8 mouse cellular contexts compared by ENCODE assay signal in the genomic region with DNA sequence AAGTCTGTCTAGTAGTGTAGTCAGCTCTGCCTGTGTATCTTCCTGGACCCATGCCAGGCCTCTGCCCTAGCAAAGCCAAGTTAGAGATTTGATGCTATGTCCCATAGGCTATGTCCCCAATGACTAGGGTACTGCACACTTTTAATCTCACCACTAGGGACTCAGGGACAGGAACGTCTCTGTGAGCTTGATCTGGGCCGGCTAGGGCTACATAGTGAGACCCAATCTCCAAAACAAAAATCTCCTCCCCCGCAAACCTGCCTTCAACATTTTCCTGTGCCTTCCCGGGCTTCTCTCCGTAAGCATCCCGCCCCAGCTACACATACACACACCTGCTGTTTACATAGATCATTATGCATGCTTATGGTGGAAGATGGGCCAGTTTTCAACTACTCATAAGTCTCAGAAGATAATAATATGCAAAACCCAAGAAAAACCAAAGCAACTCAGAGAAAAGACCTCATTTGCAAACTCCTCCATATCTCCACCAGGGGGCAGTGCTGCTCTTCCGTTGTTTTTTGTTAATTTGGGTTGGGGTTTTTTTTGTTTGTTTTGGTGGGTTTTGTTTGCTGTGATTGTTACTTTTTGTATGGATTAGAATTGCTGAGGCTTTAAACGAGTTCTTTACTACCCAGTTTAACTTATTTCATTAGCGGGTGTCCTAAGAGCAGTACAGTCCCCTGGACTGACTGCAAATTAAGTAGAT. TPM values are rescaled to one million over a fixed set of nuclear protein-coding genes. Genes with fewer than 3 reads are reported as not detected.
DNase-seq lines count a peak whose midpoint lies in the region; ATAC-seq and TF ChIP-seq lines count a peak whose summit lies in the region.

No protein-coding gene starts in this region.

- H3K9me3 ChIP-seq in lung, embryonic 14.5 days (ENCODE audit: low read depth, low read length), result no peaks in the 10 kb centered on the region
- no peaks in the 10 kb centered on the region for H3K9me3 ChIP-seq in kidney, postnatal 0 days (replicated peaks; ENCODE audit: low read length)

- DNase-seq in cerebellum, adult 2 months, result peak in 1 of 2 experiments; percentile 10
- no peak for DNase-seq in cerebellum, adult 8-10 months
- DNase-seq in lung, embryonic 14.5 days, result peak; percentile 77
- DNase-seq in lung, postnatal 4 days, result no peak
- DNase-seq in embryo, embryonic 10 days (ENCODE audit: low spot score), result peak; percentile 60
- DNase-seq in kidney, postnatal 0 days (ENCODE audit: low spot score), result peak; percentile 64
- peak; percentile 6 for DNase-seq in telencephalon, adult 2 months (ENCODE audit: low read depth, low spot score)
- DNase-seq in gastrocnemius, adult 18-20 months (ENCODE audit: low spot score), result no peak

- no peak overlapping the region for H3K4me2 ChIP-seq in lung, embryonic 14.5 days
- no peak overlapping the region for H3K4me2 ChIP-seq in kidney, postnatal 0 days (ENCODE audit: low read length)

- 27% methylated on average over 9 of the region's 9 CpGs for WGBS in cerebellum, adult 2 months
- WGBS in lung, embryonic 14.5 days, result 25% methylated on average over 9 of the region's 9 CpGs
- 23% methylated on average over 9 of the region's 9 CpGs for WGBS in kidney, postnatal 0 days

- H3K27me3 ChIP-seq in cerebellum, adult 2 months (ENCODE audit: control insufficient read depth, insufficient read depth, low read length), result no peaks in the 10 kb centered on the region
- H3K27me3 ChIP-seq in lung, embryonic 14.5 days (ENCODE audit: insufficient read depth, low read length), result no peaks in the 10 kb centered on the region
- H3K27me3 ChIP-seq in kidney, postnatal 0 days (ENCODE audit: insufficient read depth, low read length), result no peaks in the 10 kb centered on the region

- no peak overlapping the region for H3K27ac ChIP-seq in cerebellum, adult 2 months (ENCODE audit: insufficient read depth, low read length)
- H3K27ac ChIP-seq in lung, embryonic 14.5 days (ENCODE audit: low read depth), result no peak overlapping the region
- H3K27ac ChIP-seq in kidney, postnatal 0 days, result no peak overlapping the region

- no peaks in the 10 kb centered on the region for H3K36me3 ChIP-seq in lung, embryonic 14.5 days (ENCODE audit: insufficient read depth)
- H3K36me3 ChIP-seq in kidney, postnatal 0 days (ENCODE audit: insufficient read depth, low read length), result no peaks in the 10 kb centered on the region

- TF ChIP-seq CTCF in cerebellum, adult 2 months (IDR thresholded peaks at IDR 0.05; ENCODE audit: borderline replicate concordance, insufficient read depth, low read depth, low read length), result peak; percentile 59
- peak; percentile 72 for TF ChIP-seq CTCF in lung, embryonic 14.5 days (IDR thresholded peaks at IDR 0.05; ENCODE audit: low read depth)
- peak; percentile 92 for TF ChIP-seq CTCF in kidney, postnatal 0 days (IDR thresholded peaks at IDR 0.05; ENCODE audit: low read depth)

- no peak overlapping the region for H3K4me3 ChIP-seq in cerebellum, adult 2 months (replicated peaks; ENCODE audit: insufficient read depth, low read depth, low read length)
- no peak overlapping the region for H3K4me3 ChIP-seq in lung, embryonic 14.5 days (ENCODE audit: low read depth, low read length)
- H3K4me3 ChIP-seq in kidney, postnatal 0 days (replicated peaks; ENCODE audit: low read depth, low read length), result no peak overlapping the region

- H3K9ac ChIP-seq in lung, embryonic 14.5 days, result no peak overlapping the region
- H3K9ac ChIP-seq in kidney, postnatal 0 days (ENCODE audit: low read depth, low read length), result no peak overlapping the region

- H3K4me1 ChIP-seq in cerebellum, adult 2 months (ENCODE audit: control insufficient read depth, insufficient read depth, low read length), result no peaks in the 10 kb centered on the region; the same call in 1 of the 2 replicates
- no peaks in the 10 kb centered on the region for H3K4me1 ChIP-seq in lung, embryonic 14.5 days (ENCODE audit: insufficient read depth)
- no peaks in the 10 kb centered on the region for H3K4me1 ChIP-seq in kidney, postnatal 0 days (replicated peaks; ENCODE audit: insufficient read depth, low read length)

- ATAC-seq in lung, embryonic 14.5 days (ENCODE audit: insufficient read depth), result peak; percentile 45; the same call in 1 of the 2 replicates
- ATAC-seq in kidney, postnatal 0 days (replicated peaks; ENCODE audit: low FRiP score, low read depth), result peak; percentile 63; the same call in 1 of the 2 replicates

- no peak for TF ChIP-seq POLR2A in cerebellum, adult 2 months (IDR thresholded peaks at IDR 0.05; ENCODE audit: borderline replicate concordance, insufficient read depth, low read length)

RNA-seq across cellular contexts. Expression of a gene that starts 54.7 kb away (rescaled TPM):
- 98.1 and 101 TPM in 2 replicates for polyA plus RNA-seq in cerebellum, adult 2 months (2012; rRNA removed)
- 56.3 and 59.6 TPM in 2 replicates for polyA plus RNA-seq in lung, embryonic 14.5 days (2014; fragmentation: Nextera tagmentation; extraction: Ambion mirVana)
- polyA plus RNA-seq in kidney, postnatal 0 days (2015; fragmentation: Nextera tagmentation; extraction: Ambion mirVana), result 48.1 and 53.1 TPM in 2 replicates
- total RNA-seq in gastrocnemius, adult 18-20 months (2021), result 10 to 100 TPM in 1 of 2 experiments, 1 to 10 TPM in 1; 7.9 to 12.0 TPM

RNA-seq across cellular contexts. Expression of a gene that starts 55.0 kb away (rescaled TPM):
- 72.9 and 82.1 TPM in 2 replicates for polyA plus RNA-seq in cerebellum, adult 2 months (2012; rRNA removed)
- polyA plus RNA-seq in lung, embryonic 14.5 days (2014; fragmentation: Nextera tagmentation; extraction: Ambion mirVana), result 404 and 428 TPM in 2 replicates
- polyA plus RNA-seq in kidney, postnatal 0 days (2015; fragmentation: Nextera tagmentation; extraction: Ambion mirVana), result 421 and 445 TPM in 2 replicates
- total RNA-seq in gastrocnemius, adult 18-20 months (2021), result 10 to 100 TPM; 26.0 to 65.4 TPM

Comparison
In these comparisons a context has a peak if more than half of its experiments do, and no peak if none do; other contexts are left out.
1. DNase-seq: peak in lung, embryonic 14.5 days (single experiment), embryo, embryonic 10 days (single experiment), kidney, postnatal 0 days (single experiment) and telencephalon, adult 2 months (single experiment); none in cerebellum, adult 8-10 months (single experiment), lung, postnatal 4 days (0 of 2) and gastrocnemius, adult 18-20 months (single experiment).
2. Peak in every context shown above with its lines, with median percentiles within 50 percentile points of each other: CTCF ChIP-seq.